Mouse (Mus musculus): ENCODE results near the gene Gm45618. TPM values are rescaled to one million over a fixed set of nuclear protein-coding genes. Genes with fewer than 3 reads are reported as not detected.

The Gm45618 gene
- polyA plus RNA-seq, 1 experiment, result not detected

DNA sequence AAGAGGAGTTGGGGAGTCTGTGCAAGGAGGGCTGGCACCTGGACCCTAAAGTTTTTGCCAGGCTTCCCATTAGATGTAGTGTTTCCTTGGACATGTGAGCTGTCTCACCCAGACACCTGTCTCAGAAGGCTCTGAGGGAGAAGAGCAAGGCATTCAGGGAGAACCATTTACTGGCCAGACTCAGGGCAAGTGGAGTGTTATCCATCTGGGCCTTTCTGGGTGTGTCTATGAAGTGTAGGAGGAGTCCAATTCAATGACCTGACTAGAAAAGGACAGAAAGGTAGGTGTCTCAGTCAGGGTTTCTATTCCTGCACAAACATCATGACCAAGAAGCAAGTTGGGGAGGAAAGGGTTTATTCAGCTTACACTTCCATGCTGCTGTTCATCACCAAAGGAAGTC, 48.8 kb downstream of the Gm45618 start:
- H3K4me1 ChIP-seq (ENCODE audit: control insufficient read depth, insufficient read depth, low read length), result no peaks in the 10 kb centered on the region
- H3K4me3 ChIP-seq (ENCODE audit: insufficient read depth, low read length), result no peak overlapping the region
- TF ChIP-seq POLR2A (IDR thresholded peaks at IDR 0.05; ENCODE audit: extremely low read depth, insufficient read depth, low read length), result no peak
- no peak for TF ChIP-seq CTCF (IDR thresholded peaks at IDR 0.05; ENCODE audit: extremely low read depth, insufficient read depth, low read length)
- no peak overlapping the region for H3K27ac ChIP-seq (ENCODE audit: insufficient read depth, low read length)

GRCm38 (mm10) chr7:142071212-142071578, 49.3 kb downstream of the Gm45618 start:
- Histone ChIP-seq H3K4me3 (ENCODE audit: insufficient read depth, low read length) (0 out of 2 replicates have a peak overlapping the region, but pooled peaks have one; percentile 3), H3K4me1 (ENCODE audit: control insufficient read depth, insufficient read depth, low read length) (no peaks in the 10 kb centered on the region), H3K27ac (ENCODE audit: insufficient read depth, low read length) (no peak overlapping the region)
- TF ChIP-seq POLR2A (IDR thresholded peaks at IDR 0.05; ENCODE audit: extremely low read depth, insufficient read depth, low read length) (no peak), CTCF (IDR thresholded peaks at IDR 0.05; ENCODE audit: extremely low read depth, insufficient read depth, low read length) (no peak)

DNA sequence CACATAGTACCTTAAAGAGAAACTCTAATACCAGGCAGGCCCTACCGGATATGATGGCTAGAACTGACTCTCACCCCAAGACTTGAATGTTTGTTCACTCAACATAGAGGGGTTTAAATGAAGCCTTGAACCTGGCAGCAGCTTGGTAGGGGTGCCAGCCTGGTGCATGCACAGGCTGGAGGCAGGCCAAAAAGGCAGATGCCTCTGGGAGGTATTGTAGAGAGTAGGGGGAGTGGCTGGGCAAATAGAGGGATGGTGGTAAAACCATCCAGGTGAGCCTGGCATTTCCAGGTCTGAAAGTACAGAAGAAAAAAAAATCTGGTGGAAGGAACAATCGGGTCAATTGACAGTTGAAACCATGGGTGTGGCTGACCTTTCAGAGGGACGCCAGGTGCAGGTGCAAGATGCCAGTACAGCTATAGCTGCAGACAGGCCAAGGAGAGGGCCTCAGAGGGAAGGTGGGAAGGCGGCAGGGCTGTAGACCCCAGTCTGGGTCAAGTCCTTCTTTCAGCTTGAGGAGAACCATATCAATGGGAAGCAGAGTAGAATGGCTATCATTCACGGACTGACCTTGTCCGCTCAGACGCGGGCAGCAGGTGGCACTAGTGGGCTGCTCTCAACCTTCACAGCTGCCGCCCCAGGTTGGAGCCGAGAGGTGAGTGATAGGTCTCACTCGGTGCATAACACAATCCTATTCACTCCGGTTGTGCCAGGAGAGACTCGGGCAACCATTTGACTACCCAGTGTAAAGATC, 49.9 kb downstream of the Gm45618 start:
- Histone ChIP-seq H3K4me3 (ENCODE audit: insufficient read depth, low read length) (0 out of 2 replicates have a peak overlapping the region, but pooled peaks have one; percentile 3), H3K27ac (ENCODE audit: insufficient read depth, low read length) (no peak overlapping the region), H3K4me1 (ENCODE audit: control insufficient read depth, insufficient read depth, low read length) (no peaks in the 10 kb centered on the region)

More for the DNA sequence above, 49.9 kb downstream of the Gm45618 start:
- TF ChIP-seq CTCF (IDR thresholded peaks at IDR 0.05; ENCODE audit: extremely low read depth, insufficient read depth, low read length), result peak; percentile 76
- no peak for TF ChIP-seq POLR2A (IDR thresholded peaks at IDR 0.05; ENCODE audit: extremely low read depth, insufficient read depth, low read length)

Other genes starting within 250 kb of the Gm45618 start
- 121 and 122 TPM in 2 replicates for gene Tollip, start 202.2 kb downstream of the Gm45618 start, polyA plus RNA-seq (2012; rRNA removed)
- gene Brsk2, start 171.0 kb downstream of the Gm45618 start, polyA plus RNA-seq (2012; rRNA removed), result 179 and 188 TPM in 2 replicates
- 49.3 and 50.7 TPM in 2 replicates for gene Mob2, start 59.7 kb downstream of the Gm45618 start, polyA plus RNA-seq (2012; rRNA removed)
- 94.9 and 102 TPM in 2 replicates for gene Dusp8, start 24.9 kb downstream of the Gm45618 start, polyA plus RNA-seq (2012; rRNA removed)
- not detected in 2 replicates for gene Gm39115, start 15.3 kb upstream of the Gm45618 start, polyA plus RNA-seq (2012; rRNA removed)
- gene Gm45337, start 23.9 kb upstream of the Gm45618 start, polyA plus RNA-seq (2012; rRNA removed), result not detected in 2 replicates
- not detected in 2 replicates for gene Gm29735, start 36.4 kb upstream of the Gm45618 start, polyA plus RNA-seq (2012; rRNA removed)
- gene Gm4553, start 45.0 kb upstream of the Gm45618 start, polyA plus RNA-seq (2012; rRNA removed), result not detected in 2 replicates
- not detected in 2 replicates for gene Krtap5-2, start 55.3 kb upstream of the Gm45618 start, polyA plus RNA-seq (2012; rRNA removed)
- gene Gm10153, start 69.7 kb upstream of the Gm45618 start, polyA plus RNA-seq (2012; rRNA removed), result not detected in 2 replicates
- not detected in 2 replicates for gene Krtap5-3, start 80.6 kb upstream of the Gm45618 start, polyA plus RNA-seq (2012; rRNA removed)
- gene Gm7579, start 91.1 kb upstream of the Gm45618 start, polyA plus RNA-seq (2012; rRNA removed), result not detected in 2 replicates
- not detected in 2 replicates for gene Krtap5-5, start 109.2 kb upstream of the Gm45618 start, polyA plus RNA-seq (2012; rRNA removed)
- not detected in 2 replicates for gene Gm40460, start 120.3 kb upstream of the Gm45618 start, polyA plus RNA-seq (2012; rRNA removed)
- not detected in 2 replicates for gene Gm2431, start 137.6 kb upstream of the Gm45618 start, polyA plus RNA-seq (2012; rRNA removed)
- gene Gm4559, start 153.6 kb upstream of the Gm45618 start, polyA plus RNA-seq (2012; rRNA removed), result not detected in 2 replicates
- gene Krtap5-1, start 176.4 kb upstream of the Gm45618 start, polyA plus RNA-seq (2012; rRNA removed), result not detected in 2 replicates
- not detected in 2 replicates for gene Krtap5-4, start 182.8 kb upstream of the Gm45618 start, polyA plus RNA-seq (2012; rRNA removed)

Data from cortical plate, adult 2 months (tissue).